Mouse (Mus musculus) right cerebral cortex, postnatal 36 days (tissue): ENCODE results near the gene Arhgap9.

Experiments
- DNase-seq, 2 experiments: peaks; one replicate each; pipeline ENCODE4 v3.0.0; 2022; ENCODE audit warnings: low spot score in 2 of 2, mixed read lengths in 1 of 2

Gene Arhgap9

DNA sequence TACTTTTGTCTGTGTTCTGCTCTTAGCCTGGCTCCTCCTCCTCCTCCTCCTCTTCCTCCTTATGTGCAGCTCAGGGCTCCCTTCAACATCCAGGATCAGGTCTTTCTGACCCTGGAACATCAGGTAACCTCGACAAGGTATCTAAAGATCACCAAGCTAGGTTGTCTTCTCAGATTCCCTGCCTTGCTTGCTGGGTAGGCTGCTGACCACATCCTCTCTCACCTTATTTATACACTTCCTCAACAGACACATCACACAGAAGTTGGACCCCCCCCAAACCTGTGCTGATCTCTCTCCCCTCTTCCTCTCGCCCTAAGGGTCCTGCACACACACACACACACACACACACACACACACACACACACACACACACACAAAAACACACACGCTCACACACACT, at the start of gene Arhgap9:
Gene Arhgap9, plus strand, starts transcription at position 344 of the 400 bp plus-strand sequence.
- no peak for DNase-seq

DNA sequence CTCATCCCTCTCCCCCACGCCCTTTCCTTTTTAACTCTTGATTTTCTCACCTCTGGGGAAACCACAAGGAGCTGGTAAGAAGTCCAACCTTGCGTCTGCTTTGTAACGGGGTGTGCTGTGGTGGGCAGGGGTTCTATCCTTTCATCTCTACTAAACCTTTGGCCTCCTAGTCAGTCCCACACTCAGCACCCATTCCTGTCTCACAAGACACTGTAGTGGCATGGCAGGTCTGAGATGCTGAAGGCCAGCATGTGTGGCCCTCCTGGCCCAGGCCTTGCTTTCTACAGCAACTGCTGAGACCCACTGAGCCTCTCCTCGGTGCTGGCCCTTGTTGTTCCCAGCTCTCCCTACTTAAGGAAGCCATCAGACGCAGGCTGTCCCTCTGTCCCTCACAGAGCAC, 49.4 kb upstream of the Arhgap9 start:
- DNase-seq: no peak

DNA sequence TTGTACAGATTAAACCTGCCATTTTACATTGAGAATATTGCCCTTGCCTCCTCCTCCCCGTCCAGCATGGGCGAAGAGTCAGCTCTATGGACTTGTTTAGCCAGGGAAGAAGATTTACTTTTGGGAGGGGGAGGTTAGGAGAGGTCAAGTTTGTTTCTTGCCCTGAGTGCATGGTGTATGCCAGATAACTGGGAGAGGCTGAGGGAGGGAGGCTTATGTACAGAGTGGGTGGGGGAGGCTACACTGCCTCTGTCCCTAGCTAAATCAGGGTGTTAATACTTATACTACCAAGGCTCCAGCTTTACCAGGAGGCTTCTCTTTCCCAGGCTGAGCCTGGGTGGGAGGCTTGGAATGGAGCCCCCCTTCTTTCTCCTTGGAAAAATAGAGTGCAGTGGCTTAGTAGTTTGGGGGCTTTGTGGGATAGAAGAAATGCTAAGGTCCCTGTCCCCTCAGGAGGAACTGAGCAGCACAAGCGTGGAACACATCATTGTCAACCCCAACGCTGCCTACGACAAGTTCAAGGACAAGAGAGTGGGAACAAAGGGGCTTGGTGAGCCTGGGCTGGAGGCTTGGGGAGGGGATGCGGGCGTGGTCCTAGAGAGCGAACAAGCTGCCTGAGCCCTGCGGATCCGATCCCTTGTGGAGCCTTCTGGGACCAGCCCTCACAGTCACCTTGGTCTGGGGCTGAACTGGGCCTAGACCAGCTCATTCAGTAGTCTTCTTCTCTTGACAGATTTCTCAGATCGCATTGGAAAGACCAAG, 47.3 kb upstream of the Arhgap9 start:
- DNase-seq: no peak

DNA sequence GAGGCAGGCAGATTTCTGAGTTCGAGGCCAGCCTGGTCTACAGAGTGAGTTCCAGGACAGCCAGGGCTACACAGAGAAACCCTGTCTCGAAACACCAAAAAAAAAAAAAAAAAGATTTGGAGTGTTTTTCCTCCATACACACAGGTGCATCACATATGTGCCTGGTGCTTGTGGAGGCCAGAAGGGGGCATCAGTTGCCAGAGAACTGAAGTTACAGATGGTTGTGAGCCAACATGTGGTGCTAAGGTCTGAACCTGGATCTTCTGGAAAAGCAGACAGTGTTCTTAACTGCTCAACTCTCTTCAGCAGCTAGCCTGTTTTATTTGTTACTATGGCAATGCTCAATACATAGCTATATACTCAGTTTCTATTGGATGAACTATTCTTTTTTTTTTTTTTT, 42.0 kb upstream of the Arhgap9 start:
- DNase-seq: no peak

DNA sequence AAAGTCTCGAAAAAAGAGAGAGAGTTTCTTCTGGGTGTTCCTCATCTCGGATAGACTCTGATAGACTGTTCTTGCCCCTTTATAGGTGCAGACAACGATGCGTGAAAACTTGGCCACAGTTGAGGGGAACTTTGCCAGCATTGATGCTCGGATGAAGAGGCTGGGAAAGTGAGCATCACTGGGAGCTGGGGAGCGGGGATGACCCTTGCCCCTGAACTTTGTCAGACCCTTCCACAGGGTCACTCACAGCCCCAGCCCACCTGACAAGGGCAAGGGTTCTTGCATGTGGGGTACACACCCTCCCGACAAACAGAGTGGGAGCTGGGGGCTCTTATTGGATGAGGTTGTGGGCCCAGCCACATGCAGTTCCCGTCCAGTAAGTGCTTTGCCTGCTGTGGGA, 40.4 kb upstream of the Arhgap9 start:
- no peak for DNase-seq

DNA sequence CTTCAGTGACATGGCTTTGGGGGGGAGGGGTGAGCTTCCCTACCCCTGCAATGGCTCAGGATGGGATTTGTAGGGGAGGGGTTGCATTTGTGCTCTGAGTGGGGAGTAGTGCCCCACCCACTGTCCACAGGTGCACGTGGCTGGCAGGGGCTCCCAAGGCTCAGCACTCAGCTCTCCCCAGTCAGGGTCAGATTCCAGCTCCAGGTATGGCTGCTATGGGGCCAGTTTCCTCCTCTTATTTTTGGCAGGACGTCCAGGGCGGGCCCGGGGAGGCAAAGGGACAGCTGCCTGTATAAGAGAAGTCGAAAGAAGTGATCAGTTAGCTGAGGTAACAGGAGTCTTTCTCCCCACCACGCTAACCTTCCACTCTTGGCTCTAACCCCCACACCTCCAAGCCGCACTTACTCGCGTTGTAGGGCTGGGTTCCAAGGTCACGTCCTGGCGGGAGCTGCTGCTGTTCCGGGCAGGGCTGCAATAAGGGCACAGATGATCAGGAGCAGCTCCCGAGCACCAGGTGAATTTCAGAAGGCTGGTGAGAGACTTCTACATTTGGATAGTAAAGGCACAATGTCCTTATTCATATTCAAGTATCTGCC, 39.0 kb upstream of the Arhgap9 start:
- DNase-seq: no peak

DNA sequence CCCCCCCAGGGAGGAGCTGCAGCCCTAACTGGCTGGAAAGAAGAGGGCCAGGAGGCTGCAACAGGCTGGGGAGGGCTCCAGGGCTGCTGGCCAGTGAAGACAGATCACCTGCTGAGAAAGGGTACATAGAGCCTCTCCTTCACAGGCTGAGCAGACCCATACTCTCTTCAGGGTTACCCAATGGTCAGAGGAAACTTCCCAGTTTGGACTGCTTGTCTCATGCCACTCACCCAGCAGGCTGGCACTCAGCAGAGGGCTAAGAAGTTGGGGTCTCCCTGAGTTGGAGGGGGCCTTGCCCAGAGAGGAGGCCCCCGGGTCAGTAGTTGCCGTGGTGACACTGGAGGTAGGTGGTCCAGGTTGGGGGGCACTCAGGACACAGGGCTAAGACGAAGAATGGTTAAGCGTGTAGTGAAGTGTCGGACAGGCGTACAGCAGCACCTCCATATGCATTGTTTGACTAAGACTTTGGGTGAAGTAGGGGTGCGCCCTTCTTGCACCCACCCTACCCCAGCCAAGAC, 37.6 kb upstream of the Arhgap9 start:
- DNase-seq: no peak

DNA sequence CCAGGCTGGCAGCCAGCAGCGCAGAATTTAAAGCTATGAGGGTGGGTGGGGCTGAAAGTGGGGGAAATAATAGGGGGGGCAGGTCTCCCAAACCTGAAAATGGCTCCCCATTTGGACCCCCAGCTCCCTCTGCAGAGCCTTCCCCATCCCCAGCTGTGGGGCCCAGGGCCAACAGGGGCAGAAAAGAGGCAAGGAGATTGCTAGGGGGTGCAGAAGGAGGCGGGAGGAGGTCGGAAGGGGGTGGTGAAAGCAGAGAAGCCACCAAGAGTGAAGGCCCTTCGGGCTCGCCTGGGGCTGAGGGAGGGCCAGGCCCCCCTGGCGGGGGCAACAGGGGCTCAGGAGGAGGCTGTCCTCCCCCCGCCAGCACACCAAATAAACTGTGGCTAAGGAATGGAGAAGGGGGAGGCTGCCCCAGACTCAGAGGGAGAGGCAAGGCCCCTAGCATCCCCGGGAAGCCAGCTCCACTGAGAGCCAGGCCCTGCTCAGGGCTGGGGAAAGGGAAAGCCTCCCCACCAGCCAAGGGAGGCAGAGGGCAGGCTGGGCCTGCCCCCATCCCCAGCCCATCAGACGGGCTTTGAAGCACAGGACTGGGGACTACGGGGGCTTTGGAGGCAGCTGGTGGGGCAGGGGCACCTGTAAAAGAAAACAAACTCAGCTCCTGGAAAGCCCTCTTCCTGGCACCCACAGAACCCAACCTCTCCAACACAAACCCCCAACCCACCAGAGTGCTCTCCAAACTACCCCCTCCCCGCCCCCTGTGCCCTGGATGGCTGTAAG, 36.9 kb upstream of the Arhgap9 start:
- no peak for DNase-seq

DNA sequence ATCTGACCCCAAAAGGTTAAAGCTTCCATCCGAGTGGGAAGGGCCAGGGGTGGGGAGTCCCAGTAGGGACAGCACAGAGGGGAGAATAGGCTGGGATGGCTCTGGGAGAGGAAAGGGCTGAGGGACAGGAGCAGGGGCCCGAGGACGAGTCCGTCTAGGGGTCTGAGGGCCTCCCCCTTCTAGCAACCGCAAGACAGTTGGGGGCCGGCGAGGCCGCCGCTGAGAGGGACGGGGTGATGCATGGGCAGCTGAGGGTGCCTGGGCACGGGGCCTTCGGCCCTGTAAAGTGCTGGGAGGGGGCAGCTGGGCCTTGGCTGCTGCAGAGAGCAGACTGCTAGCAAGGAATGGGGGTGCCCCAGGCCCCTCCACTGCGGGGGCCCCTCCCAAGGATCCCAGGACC, 36.1 kb upstream of the Arhgap9 start:
- DNase-seq: no peak

DNA sequence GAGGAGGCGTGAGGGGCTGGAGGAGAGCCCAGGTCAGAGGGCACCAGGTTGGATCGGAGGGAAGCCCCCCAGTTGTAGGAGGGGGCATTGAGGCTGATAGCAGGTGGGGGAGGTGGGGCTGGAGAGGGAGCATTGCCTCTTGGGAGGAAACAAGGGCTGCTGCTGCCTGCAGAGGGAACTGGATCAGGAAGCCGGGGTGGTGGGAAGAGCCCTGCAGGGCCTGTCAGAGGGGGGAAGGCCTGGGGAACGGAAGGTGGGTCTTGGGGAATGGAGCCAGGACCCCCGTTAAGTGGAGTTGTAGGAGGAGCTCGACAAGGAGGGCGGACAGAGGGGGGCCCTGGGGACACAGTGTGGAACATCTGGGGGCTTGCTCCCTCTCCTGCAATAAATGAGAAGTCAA, 35.6 kb upstream of the Arhgap9 start:
- DNase-seq: no peak

DNA sequence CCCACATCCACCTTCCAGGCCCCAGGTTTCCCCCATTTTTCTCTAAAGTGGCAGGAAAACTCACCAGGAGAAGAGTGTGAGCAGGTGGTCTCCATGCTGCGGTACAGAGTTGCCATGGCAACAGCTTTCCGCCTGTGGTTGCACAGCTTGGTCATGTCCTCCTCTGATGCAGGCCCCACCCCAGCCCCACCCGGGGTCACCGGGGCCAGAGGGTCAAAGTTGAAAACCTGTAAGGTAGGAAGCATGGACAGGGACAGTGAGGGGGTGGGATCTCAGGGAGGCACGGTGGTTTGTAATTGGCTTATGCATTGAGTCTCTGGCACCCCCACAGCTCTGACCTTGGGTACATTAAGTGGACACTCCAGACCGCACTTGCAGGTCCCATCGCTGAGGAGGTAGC, 35.0 kb upstream of the Arhgap9 start:
- DNase-seq: no peak

DNA sequence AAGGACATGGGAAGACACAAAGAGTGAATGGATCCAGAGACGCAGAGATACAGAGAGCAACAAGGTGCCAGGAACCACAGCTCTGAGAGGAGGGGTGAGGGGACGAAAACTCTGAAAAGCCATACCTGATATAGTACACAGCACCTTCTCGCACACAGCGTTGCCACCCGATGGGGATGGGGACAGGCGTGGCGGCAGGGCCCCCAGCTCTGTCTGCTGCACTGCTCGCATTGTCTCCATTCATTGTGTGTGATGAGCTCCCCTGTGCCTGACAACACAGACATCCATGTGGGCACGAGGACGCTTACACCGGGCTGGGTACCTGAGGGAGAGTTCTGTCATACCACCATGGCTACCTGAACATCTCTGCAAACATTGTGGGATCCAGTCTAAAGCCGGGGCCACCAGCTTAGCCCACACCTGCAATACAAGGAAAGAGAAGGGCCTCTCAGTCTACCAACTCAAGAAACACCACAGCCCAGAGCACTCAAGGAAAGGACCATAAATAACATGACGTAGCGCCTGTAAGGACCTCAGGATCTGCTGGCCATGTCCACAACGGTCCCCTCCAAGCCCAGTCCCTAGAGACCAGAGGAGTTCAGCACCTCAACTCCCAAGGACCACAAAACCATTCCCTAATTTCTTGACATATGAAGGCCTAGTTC, 34.4 kb upstream of the Arhgap9 start:
- DNase-seq: no peak

DNA sequence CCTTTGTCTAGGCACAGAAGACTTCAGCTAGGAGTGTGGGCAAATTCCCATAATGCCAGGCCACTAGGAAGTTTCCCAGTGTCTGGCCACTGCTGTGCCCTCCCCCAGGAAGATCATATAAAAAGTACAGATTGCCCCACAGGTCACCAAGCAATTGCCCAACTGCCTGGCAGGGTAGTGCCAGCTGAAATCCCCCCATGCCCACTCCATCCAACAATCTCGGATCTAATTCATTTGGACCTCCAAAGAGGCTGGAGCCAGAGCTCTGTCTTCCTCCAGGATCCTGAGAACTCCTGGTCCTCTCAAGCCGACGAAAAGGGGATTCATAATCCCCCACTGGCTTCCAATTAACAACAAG, 33.8 kb upstream of the Arhgap9 start:
- DNase-seq: no peak

DNA sequence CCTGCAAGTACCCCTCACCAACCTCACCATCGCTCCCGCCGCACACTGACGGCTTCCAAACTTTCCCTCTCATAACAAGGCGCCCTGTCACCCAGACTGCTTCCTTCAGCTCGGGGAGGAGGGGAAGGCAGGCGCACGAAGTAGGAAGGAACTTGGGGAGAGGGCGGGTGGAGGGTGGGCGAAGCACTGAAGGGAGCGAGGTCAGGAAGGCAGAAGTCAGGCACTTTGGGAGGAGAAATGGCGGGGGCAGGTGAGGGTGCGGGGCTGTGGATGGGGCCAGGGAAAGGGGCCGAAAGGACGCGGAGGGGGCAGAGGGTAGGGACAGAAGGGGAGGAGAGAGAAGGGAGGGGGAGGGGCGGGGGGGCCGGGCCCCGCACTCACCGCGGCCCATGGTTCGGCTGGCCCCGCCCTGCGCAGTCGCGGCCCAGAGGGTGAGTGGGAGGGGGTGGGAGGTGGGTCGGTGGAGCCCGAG, 33.4 kb upstream of the Arhgap9 start:
- no peak for DNase-seq

DNA sequence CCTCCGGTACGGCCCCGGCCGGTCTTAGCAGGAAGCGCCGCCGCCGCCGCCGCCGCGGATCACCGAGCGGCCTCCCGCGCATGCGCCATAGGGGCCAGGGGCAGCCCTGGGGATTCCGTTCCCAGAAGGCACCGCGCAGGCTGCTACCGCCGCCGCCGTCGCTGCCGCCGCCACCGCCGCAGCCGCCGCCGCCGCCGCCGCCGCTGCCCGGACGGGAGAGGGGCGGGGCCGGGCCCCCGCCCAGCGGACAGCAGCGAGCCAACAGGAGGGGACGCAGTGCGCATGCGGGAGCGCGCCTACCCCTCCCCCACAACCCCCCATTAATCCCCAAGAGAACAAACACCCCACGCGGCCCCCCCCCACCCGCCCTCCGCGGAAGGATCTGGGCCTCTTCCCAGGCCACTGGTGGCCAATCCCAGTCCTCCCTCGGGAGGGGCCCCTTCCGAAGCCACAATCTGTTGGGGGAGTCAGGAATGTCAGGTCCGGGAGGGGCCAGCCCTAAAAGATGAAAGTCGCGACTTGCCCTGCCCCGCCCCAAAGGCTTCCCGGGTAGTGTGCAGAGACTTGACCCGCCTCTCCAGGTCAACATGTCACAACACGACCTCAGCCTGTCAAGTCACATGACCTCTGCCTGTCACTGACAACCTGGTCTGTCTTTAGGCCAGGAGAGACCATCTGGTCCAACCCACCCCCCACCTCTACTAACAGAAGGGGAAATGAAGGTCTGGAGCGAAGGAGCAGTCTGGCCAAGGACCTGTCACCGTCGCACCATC, 32.8 kb upstream of the Arhgap9 start, which contains the start of gene Mbd6:
Gene Mbd6, minus strand, starts transcription at position 219 of the 773 bp plus-strand sequence.
- DNase-seq: peak; percentile 75 to 80

DNA sequence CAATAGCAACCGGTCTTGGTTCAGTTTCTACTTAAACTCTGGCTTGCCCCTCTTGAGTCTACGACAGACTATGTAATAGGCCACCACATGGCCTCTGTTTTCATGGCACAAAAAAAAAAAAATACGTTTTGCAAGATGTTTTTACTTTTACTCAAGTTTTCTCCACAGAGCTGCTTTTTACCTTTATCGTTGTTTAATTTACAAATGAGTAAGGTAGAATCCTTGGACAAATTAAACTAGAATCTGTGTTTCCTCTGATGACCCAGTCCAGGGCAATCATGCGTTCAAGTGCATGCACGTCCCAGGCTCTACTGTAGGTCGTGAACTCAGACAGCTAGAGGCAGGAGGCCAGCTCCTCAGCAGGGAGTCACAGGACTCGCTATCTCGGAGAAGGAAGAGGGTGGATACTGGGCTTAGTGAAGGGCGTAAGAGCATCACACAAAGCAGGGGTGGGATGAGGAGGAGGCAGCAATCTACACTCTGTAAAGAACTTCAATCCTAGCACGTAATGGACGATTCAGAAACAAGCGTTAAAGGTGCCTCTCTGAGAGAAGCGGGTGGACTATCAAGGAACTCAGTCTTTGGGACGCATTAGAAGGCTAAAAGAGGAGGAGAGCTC, 32.1 kb upstream of the Arhgap9 start:
- peak in 1 of 2 experiments; percentile 42 for DNase-seq

DNA sequence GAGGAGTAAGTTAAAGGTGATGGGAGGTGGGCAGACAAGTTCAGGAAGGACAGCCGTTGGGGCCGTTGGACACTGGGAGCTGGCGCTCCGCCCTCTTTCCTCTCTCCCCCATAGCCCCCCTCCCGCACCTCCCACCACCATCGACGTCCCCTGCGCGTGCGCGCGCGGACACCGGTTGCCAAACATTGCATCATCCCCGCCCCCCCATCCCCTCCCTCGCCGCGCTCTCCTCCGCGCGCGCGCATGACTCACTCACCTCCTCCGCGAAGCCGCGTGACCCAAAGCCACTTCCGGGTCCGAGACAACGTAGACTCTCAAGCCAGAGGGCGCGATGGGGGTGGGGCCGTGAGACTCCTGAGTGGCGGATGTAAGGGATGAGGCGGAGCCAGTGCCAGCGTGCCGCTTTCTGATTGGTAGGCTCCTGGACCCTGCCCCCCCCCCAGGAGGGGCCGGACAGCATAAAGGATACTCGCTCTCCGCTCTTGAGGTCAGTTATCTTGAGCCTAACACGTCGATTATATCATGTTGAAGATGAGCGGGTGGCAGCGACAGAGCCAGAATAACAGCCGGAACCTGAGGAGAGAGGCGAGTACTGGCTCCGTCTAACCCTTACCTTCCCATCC, 31.3 kb upstream of the Arhgap9 start:
- peak; percentile 100 for DNase-seq

DNA sequence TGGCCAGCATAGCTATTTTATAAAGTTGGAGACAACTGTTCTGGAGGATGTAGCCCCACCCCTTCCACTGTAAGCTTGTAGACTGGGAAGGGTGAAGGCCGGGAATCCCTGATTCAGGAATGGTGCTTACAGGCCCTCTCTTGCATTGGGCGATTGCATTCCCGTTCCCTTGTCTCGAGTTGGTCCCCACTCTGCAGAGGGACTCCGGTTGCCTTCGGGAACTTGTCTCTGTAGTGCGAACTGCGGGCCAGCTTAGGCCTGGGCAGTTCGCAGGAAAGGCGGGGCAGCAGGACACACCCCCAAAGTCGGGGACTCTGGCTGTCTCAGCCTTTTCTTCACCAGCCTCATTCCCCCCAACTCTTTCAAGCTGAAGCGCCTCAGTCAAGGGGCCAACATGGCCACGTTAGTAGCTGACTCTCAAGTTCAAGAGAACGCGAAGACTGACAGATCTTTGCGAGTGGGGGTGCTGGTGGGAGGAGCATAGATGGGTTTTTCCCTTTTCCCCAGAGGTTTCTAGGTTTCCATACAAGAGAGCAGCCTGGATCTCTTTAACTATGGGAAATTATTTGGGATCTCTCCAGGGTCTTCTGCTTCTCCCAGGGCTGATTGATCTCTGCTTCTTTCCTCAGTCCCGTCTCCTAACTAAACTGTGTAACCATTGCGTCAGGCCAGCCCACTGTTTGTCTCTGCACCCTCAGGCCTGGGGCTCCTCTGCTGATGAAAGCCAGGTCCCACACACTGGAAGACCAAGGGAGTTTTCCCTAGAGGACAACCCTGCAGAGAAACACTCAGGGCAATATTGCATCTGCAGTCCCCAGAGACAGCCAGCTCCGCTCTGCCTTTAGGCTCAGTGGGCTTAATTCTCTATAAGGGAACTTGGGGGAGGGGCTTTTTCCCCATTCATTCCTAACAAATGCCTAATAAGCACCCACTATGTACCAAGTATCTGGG, 30.6 kb upstream of the Arhgap9 start:
- DNase-seq: no peak
